Mouse (Mus musculus) forebrain, embryonic 11.5 days (tissue): ENCODE results near the gene Samd1. TPM values are rescaled to one million over a fixed set of nuclear protein-coding genes. Genes with fewer than 3 reads are reported as not detected.
"Not testable (repeated sequence)": the region's sequence is repeated elsewhere in the genome, so short reads cannot be mapped to it uniquely, and the experiment has no call there.

ENCODE experiments used
- ATAC-seq: fragments of 200-750 bp; cut with Nextera tagmentation; replicated peaks from 2 replicates; pipeline ENCODE4 v1.8.0; 2017; ENCODE audit warnings: moderate TSS enrichment; ENCODE audit not compliant: low FRiP score
- DNase-seq: peaks from one replicate; pipeline ENCODE4 v3.0.0-alpha.2; 2017; ENCODE audit warnings: low spot score
- H3K27ac ChIP-seq: fragments of 300-500 bp; sonication (generic); 2 replicates; pipeline ENCODE4 v1.5.1; 2014; ENCODE audit warnings: low read depth, low read length
- H3K27me3 ChIP-seq: fragments of 300-500 bp; sonication (generic); 2 replicates; pipeline ENCODE4 v1.6.1; 2014; ENCODE audit warnings: mild to moderate bottlenecking, low read length, mixed read lengths; ENCODE audit not compliant: control insufficient read depth, insufficient read depth
- H3K36me3 ChIP-seq: fragments of 300-500 bp; sonication (generic); 2 replicates; pipeline ENCODE4 v1.6.1; 2014; ENCODE audit warnings: mild to moderate bottlenecking, low read length, moderate library complexity, mixed read lengths; ENCODE audit not compliant: control insufficient read depth, insufficient read depth
- H3K4me1 ChIP-seq: fragments of 300-500 bp; sonication (generic); replicated peaks from 2 replicates; pipeline ENCODE4 v1.6.1; 2014; ENCODE audit warnings: low read length, mixed read lengths; ENCODE audit not compliant: control insufficient read depth, insufficient read depth
- H3K4me2 ChIP-seq: fragments of 300-500 bp; sonication (generic); 2 replicates; pipeline ENCODE4 v1.6.1; 2014; ENCODE audit warnings: low read depth, mild to moderate bottlenecking, low read length, moderate library complexity, mixed read lengths; ENCODE audit not compliant: severe bottlenecking
- H3K4me3 ChIP-seq: fragments of 300-500 bp; sonication (generic); 2 replicates; pipeline ENCODE4 v1.5.1; 2014; ENCODE audit warnings: low read depth, low read length
- H3K9ac ChIP-seq: fragments of 300-500 bp; sonication (generic); 2 replicates; pipeline ENCODE4 v1.6.1; 2014; ENCODE audit warnings: low read length
- H3K9me3 ChIP-seq: fragments of 300-500 bp; sonication (generic); 2 replicates; pipeline ENCODE4 v1.6.1; 2016; ENCODE audit warnings: low read length, mixed read lengths; ENCODE audit not compliant: control insufficient read depth
- WGBS: fragments of 180-500 bp; shearing (Covaris S2); extraction: QIAGEN DNeasy Blood & Tissue Kit; methylation state at CpG from one replicate; pipeline ENCODE4 v1.1.7; 2014; 5-methylcytosine and 5-hydroxymethylcytosine counted together
- polyA plus RNA-seq: library from polyadenylated mRNA; unstranded; fragments of >200 nt; fragmentation: Nextera tagmentation; extraction: Ambion mirVana; gene quantifications from 2 replicates; pipeline ENCODE4 v1.2.1, GENCODE M21; 2014

The Samd1 gene
- polyA plus RNA-seq, 1 experiment from 2014 or later: 12.3 TPM

GRCm38 (mm10) chr8:84002957-84003611, 5.6 kb downstream of the Samd1 start:
- Histone ChIP-seq H3K36me3 (no peaks in the 10 kb centered on the region; the same call in 1 of the 2 replicates), H3K27ac (no peak overlapping the region), H3K9ac (no peak overlapping the region), H3K9me3 (no peaks in the 10 kb centered on the region), H3K4me3 (no peak overlapping the region), H3K4me1 (peaks cover 18% of the 10 kb centered on the region), H3K4me2 (no peak overlapping the region), H3K27me3 (peaks cover 26% of the 10 kb centered on the region)
- ATAC-seq (no peak), DNase-seq (no peak)
- 52% methylated on average over 12 of the region's 12 CpGs for WGBS

DNA sequence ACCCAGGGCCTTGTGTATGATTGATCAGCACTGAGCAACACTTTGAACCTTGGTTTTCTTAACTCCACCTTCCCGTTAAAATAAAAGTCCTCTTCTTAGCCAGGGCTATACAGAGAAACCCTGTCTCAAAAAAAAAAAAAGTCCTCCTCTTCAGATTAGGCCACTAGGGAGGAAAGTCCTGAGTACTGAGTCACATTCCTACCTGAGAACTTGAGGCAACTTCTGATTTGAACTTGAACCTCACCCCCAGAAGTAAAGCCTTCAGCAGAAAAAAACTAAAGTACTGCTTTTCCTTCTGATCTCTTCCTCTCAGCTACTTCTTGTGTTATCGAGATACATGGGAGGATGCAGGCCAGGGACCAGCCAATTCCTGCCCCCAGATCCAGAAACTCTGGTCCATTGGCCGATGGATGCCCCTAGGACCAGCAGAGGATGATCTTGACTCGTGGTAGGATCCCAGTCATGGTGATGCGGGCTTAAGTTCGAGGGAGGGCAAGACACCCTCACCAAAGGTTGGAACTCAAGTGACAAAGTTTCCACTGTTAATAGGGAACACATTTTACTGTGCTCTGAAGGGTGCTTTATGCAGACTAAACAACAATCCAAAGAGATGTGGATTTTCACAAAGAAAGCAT, 6.3 kb downstream of the Samd1 start:
- no peak for ATAC-seq
- Histone ChIP-seq H3K9ac (no peak overlapping the region), H3K27me3 (peaks cover 26% of the 10 kb centered on the region), H3K27ac (no peak overlapping the region), H3K4me3 (no peak overlapping the region), H3K36me3 (no peaks in the 10 kb centered on the region; the same call in 1 of the 2 replicates), H3K4me2 (peak overlapping the region; percentile 82), H3K4me1 (peaks cover 18% of the 10 kb centered on the region), H3K9me3 (no peaks in the 10 kb centered on the region)
- WGBS: 71% methylated on average over 6 of the region's 6 CpGs
- no peak for DNase-seq

GRCm38 (mm10) chr8:84004533-84005201, 7.2 kb downstream of the Samd1 start:
- H3K27ac ChIP-seq: peak overlapping the region; percentile 46; the same call in 1 of the 2 replicates
- H3K9ac ChIP-seq: peak overlapping the region; percentile 63
- H3K4me2 ChIP-seq: peak overlapping the region; percentile 82
- H3K4me1 ChIP-seq: peaks cover 11% of the 10 kb centered on the region
- H3K27me3 ChIP-seq: peaks cover 25% of the 10 kb centered on the region
- WGBS: 1% methylated on average over 30 of the region's 30 CpGs
- ATAC-seq: peak; percentile 87
- H3K4me3 ChIP-seq: peak overlapping the region; percentile 48
- H3K9me3 ChIP-seq: no peaks in the 10 kb centered on the region
- H3K36me3 ChIP-seq: no peaks in the 10 kb centered on the region; the same call in 1 of the 2 replicates
- peak; percentile 93 for DNase-seq

GRCm38 (mm10) chr8:84005502-84005901, 8.0 kb downstream of the Samd1 start:
- peaks cover 12% of the 10 kb centered on the region for H3K4me1 ChIP-seq
- not testable (repeated sequence) for H3K9me3 ChIP-seq, H3K36me3 ChIP-seq, DNase-seq, H3K4me2 ChIP-seq, H3K4me3 ChIP-seq, H3K27ac ChIP-seq, ATAC-seq, H3K9ac ChIP-seq
- 91% methylated on average over 7 of the region's 7 CpGs for WGBS
- H3K27me3 ChIP-seq: peaks cover 24% of the 10 kb centered on the region

GRCm38 (mm10) chr8:84008362-84008761, 10.9 kb downstream of the Samd1 start:
- no peak overlapping the region for H3K27ac ChIP-seq
- no peak for DNase-seq
- WGBS: 31% methylated on average over 7 of the region's 7 CpGs
- H3K9ac ChIP-seq: no peak overlapping the region
- H3K4me1 ChIP-seq: peaks cover 19% of the 10 kb centered on the region
- H3K27me3 ChIP-seq: peaks cover 34% of the 10 kb centered on the region
- H3K36me3 ChIP-seq: no peaks in the 10 kb centered on the region
- ATAC-seq: no peak
- H3K4me3 ChIP-seq: no peak overlapping the region
- no peak overlapping the region for H3K4me2 ChIP-seq
- H3K9me3 ChIP-seq: no peaks in the 10 kb centered on the region

GRCm38 (mm10) chr8:84009876-84010275, 12.4 kb downstream of the Samd1 start:
- ATAC-seq: peak; percentile 60; the same call in 1 of the 2 replicates
- Histone ChIP-seq H3K4me2 (no peak overlapping the region), H3K36me3 (no peaks in the 10 kb centered on the region), H3K9ac (no peak overlapping the region), H3K9me3 (no peaks in the 10 kb centered on the region), H3K27me3 (peaks cover 37% of the 10 kb centered on the region), H3K4me1 (peaks cover 15% of the 10 kb centered on the region), H3K4me3 (no peak overlapping the region), H3K27ac (no peak overlapping the region)
- WGBS: 2% methylated on average over 11 of the region's 11 CpGs
- DNase-seq: peak; percentile 93

GRCm38 (mm10) chr8:84010625-84011611, 13.4 kb downstream of the Samd1 start:
- Histone ChIP-seq H3K4me1 (peaks cover 15% of the 10 kb centered on the region), H3K4me2 (peak overlapping the region; percentile 99), H3K27ac (no peak overlapping the region), H3K9ac (peak overlapping the region; percentile 62), H3K4me3 (peak overlapping the region; percentile 47), H3K27me3 (peaks cover 37% of the 10 kb centered on the region), H3K36me3 (no peaks in the 10 kb centered on the region), H3K9me3 (no peaks in the 10 kb centered on the region)
- peak; percentile 88 for DNase-seq
- peak; percentile 49 for ATAC-seq
- 2% methylated on average over 68 of the region's 83 CpGs for WGBS
